Mouse (Mus musculus) G1E (cell line): ENCODE results near the gene Zdhhc3. TPM values are rescaled to one million over a fixed set of nuclear protein-coding genes. Genes with fewer than 3 reads are reported as not detected.
A peak's percentile ranks its signal among the peaks of the same experiment; 100 is the strongest.

Experiments
- ATAC-seq: 2 replicates; pipeline ENCODE4 v1.8.0; 2016; ENCODE audit warnings: mild to moderate bottlenecking; ENCODE audit not compliant: insufficient number of reproducible peaks, poor library complexity, low FRiP score, severe bottlenecking; ENCODE audit errors: extremely low read depth
- DNase-seq: peaks from one replicate; pipeline ENCODE4 v3.0.0; 2012; ENCODE audit warnings: low spot score
- H3K27me3 ChIP-seq: 2 replicates; pipeline ENCODE4 v1.6.1; 2012; ENCODE audit warnings: mild to moderate bottlenecking, low read length, inconsistent platforms; ENCODE audit not compliant: insufficient read depth
- H3K36me3 ChIP-seq: replicated peaks from 2 replicates; pipeline ENCODE3; 2012; ENCODE audit warnings: mild to moderate bottlenecking, inconsistent platforms
- H3K4me1 ChIP-seq: 2 replicates; pipeline ENCODE4 v1.6.1; 2012; ENCODE audit warnings: low read depth, low read length, inconsistent platforms, mixed read lengths; ENCODE audit not compliant: insufficient read depth
- H3K4me3 ChIP-seq: 2 replicates; pipeline ENCODE4 v1.5.1; 2012; ENCODE audit warnings: low read depth, mild to moderate bottlenecking, inconsistent platforms, low read length, moderate library complexity, mixed read lengths
- H3K9me3 ChIP-seq: replicated peaks from 2 replicates; pipeline ENCODE4 v1.6.1; 2012; ENCODE audit warnings: inconsistent platforms
- CTCF ChIP-seq: IDR thresholded peaks from 2 replicates; pipeline ENCODE4 v1.5.1; 2012; ENCODE audit warnings: low read depth, low read length, inconsistent platforms, mixed read lengths
- GATA1 ChIP-seq: IDR thresholded peaks from 2 replicates; pipeline ENCODE4 v1.6.1; 2012; ENCODE audit warnings: borderline replicate concordance, low read length, inconsistent platforms, mixed read lengths
- GATA2 ChIP-seq: IDR thresholded peaks from 2 replicates; pipeline ENCODE4 v1.6.1; 2012; ENCODE audit warnings: low read depth, low read length, inconsistent platforms, borderline replicate concordance
- POLR2AphosphoS5 ChIP-seq: IDR thresholded peaks from 2 replicates; pipeline ENCODE4 v1.6.1; 2012; ENCODE audit warnings: low read depth, low read length, inconsistent platforms; ENCODE audit not compliant: insufficient replicate concordance
- TAL1 ChIP-seq: conservative IDR thresholded peaks from 2 replicates; pipeline ENCODE4 v1.6.1; 2012; ENCODE audit warnings: low read depth, low read length, inconsistent platforms, mixed read lengths
- polyA plus RNA-seq: library from polyadenylated mRNA; stranded (reverse); fragments of >175 nt; gene quantifications from 2 replicates; pipeline ENCODE4 v1.2.3, GENCODE M21; 2012
- total RNA-seq, 2 experiments: library from RNA; stranded (forward) in 1 of 2; stranded (reverse) in 1 of 2; fragments of 200-1000 nt in 1 of 2; fragments of >200 nt in 1 of 2; fragmentation: Nextera tagmentation in 1 of 2; gene quantifications; 2 replicates each; pipeline ENCODE4 v1.2.3; 2014 to 2017

The Zdhhc3 gene
- total and polyA plus RNA-seq, 3 experiments: 34.3 to 91.1 (median 55.5) TPM

DNA sequence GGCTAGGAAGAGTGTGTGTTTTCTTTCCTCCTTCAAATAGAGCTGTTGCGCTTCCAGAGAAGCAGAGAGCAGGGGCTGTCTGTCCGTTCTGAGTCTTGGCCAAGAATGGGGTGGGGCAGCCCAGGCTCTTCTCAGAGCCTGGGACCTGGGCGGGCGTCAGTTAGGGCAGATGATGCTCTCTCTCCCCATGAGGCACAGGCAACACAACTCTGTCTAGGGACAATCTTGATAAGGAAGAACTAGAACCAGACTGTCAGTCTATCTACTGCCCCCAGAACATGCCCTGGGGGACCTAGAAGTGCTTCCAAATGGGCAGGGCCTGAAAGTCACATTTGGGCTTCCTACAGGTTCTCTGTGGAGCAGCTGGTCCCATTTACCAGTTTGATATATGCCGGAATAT lies 33.9 kb downstream of the Zdhhc3 start:
- Histone ChIP-seq H3K9me3 (no peaks in the 10 kb centered on the region), H3K36me3 (peaks cover 98% of the 10 kb centered on the region), H3K4me3 (no peak overlapping the region), H3K27me3 (no peaks in the 10 kb centered on the region), H3K4me1 (peaks cover 2% of the 10 kb centered on the region; the same call in 1 of the 2 replicates)
- TF ChIP-seq CTCF (no peak), GATA1 (no peak), POLR2AphosphoS5 (no peak), GATA2 (no peak), TAL1 (no peak)
- no peak for DNase-seq
- ATAC-seq: no peak

GRCm38 (mm10) chr9:123060172-123060571 lies 52.8 kb downstream of the Zdhhc3 start:
- no peak for TF ChIP-seq GATA2
- TF ChIP-seq GATA1: no peak
- no peak for TF ChIP-seq TAL1
- TF ChIP-seq CTCF: no peak
- no peak for DNase-seq
- Histone ChIP-seq H3K4me1 (peaks cover 8% of the 10 kb centered on the region), H3K36me3 (no peaks in the 10 kb centered on the region), H3K27me3 (peaks cover 4% of the 10 kb centered on the region; the same call in 1 of the 2 replicates), H3K4me3 (no peak overlapping the region), H3K9me3 (no peaks in the 10 kb centered on the region)
- ATAC-seq: no peak

DNA sequence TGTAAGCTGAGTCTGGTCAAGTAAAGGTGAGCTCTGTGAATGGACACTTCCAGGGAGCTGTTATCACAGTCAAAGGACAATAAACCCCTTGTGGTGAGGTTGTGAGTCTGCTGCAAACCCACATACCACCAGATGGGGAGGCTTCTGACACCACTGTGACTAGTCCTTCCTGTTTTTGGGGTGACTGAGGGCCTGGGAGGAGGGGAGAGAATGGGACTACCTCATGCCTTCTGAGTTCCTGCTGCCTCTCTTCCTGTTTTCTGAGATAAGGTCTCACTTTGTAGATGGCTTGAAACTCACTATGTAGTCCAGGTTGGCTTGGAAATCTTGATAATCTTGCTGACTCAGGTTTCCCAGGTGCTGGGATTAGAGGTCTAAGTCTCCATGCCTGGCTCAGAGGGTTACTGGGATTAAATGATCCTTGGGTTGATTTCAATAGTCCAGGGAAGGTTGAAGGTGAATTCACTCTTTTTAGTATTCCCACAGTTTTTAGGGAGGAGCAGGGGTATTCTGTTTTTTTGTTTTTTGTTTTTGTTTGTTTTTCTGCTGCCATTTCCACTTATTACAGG lies 54.2 kb downstream of the Zdhhc3 start:
- TF ChIP-seq CTCF (peak; percentile 23; the same call in 1 of the 2 replicates), GATA1 (no peak)
- Histone ChIP-seq H3K4me1 (peaks cover 8% of the 10 kb centered on the region), H3K27me3 (peaks cover 4% of the 10 kb centered on the region; the same call in 1 of the 2 replicates), H3K9me3 (no peaks in the 10 kb centered on the region), H3K4me3 (no peak overlapping the region), H3K36me3 (no peaks in the 10 kb centered on the region)
- DNase-seq (peak; percentile 53), ATAC-seq (peak; percentile 85)

GRCm38 (mm10) chr9:123047665-123048064 lies 65.3 kb downstream of the Zdhhc3 start:
- DNase-seq: no peak
- Histone ChIP-seq H3K9me3 (peaks cover 2% of the 10 kb centered on the region; the same call in 1 of the 2 replicates), H3K36me3 (no peaks in the 10 kb centered on the region), H3K4me1 (no peaks in the 10 kb centered on the region), H3K4me3 (no peak overlapping the region), H3K27me3 (peaks cover 21% of the 10 kb centered on the region)
- TF ChIP-seq TAL1: no peak
- TF ChIP-seq GATA1: no peak
- no peak for TF ChIP-seq GATA2
- no peak for TF ChIP-seq POLR2AphosphoS5
- no peak for TF ChIP-seq CTCF
- ATAC-seq: no peak

GRCm38 (mm10) chr9:123034426-123034825 lies 78.6 kb downstream of the Zdhhc3 start, which contains the start of gene Tgm4:
Gene Tgm4 (plus strand): TSS chr9:123034726.
- TF ChIP-seq TAL1 (no peak), POLR2AphosphoS5 (no peak), CTCF (no peak), GATA1 (no peak), GATA2 (no peak)
- ATAC-seq: no peak
- H3K4me3 ChIP-seq: no peak within 1 kb of the TSS

DNA sequence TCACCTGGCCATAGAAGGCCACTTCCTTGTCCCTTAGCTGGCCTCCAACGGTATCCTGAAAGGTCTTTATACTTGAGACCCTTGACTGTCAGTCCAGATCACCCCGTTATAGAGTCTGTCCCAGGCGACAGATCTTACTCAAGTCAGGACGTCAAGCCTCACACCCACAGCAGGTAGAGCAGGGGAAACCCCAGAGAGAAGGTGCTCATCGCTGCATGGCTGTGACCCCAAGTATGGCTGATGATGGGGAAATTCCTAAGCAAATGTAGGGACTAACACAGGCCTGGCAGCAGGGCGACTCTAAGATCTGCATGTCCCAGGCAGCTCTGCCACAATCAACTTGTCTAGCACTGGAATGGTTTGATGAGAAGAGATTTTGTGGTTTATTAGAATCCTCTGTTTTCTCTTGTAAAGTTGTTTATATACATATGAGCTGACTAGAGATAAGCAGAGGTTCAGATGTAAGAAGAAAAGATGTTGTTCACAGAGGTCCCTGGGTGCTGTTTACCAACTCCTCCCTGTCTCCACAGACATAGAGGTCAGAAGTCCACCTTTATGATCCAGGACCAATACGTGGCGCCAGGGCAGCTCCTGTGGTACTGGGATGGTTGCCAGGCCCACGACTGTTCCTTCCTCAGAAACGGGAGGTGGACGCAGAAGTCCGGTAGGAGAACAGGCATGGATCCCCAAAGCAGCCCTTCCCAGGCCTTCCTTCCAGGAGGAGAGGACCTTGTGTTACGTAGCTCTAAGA lies 81.3 kb downstream of the Zdhhc3 start:
- Histone ChIP-seq H3K27me3 (peaks cover 27% of the 10 kb centered on the region), H3K4me1 (no peaks in the 10 kb centered on the region), H3K9me3 (no peaks in the 10 kb centered on the region), H3K36me3 (no peaks in the 10 kb centered on the region), H3K4me3 (no peak overlapping the region)
- TF ChIP-seq POLR2AphosphoS5 (no peak), CTCF (no peak), GATA2 (no peak), GATA1 (no peak), TAL1 (no peak)
- no peak for DNase-seq
- no peak for ATAC-seq

More at GRCm38 (mm10) chr9:123034426-123034825, 78.6 kb downstream of the Zdhhc3 start, which contains the start of gene Tgm4:
- Histone ChIP-seq H3K36me3 (no peaks in the 10 kb centered on the region), H3K27me3 (peaks cover 38% of the 10 kb centered on the region), H3K4me1 (no peaks in the 10 kb centered on the region), H3K9me3 (no peaks in the 10 kb centered on the region)
- DNase-seq: no peak
